Mouse (Mus musculus) heart, embryonic 16.5 days (tissue): ENCODE data around the gene Smg9. TPM values are rescaled to one million over a fixed set of nuclear protein-coding genes. Genes with fewer than 3 reads are reported as not detected.
"Not testable (repeated sequence)": the region's sequence is repeated elsewhere in the genome, so short reads cannot be mapped to it uniquely, and the experiment has no call there.

Experiments used
- ATAC-seq: fragments of 200-750 bp; cut with Nextera tagmentation; replicated peaks from 2 replicates; pipeline ENCODE4 v1.8.0; 2017; ENCODE audit warnings: moderate number of reproducible peaks; ENCODE audit not compliant: insufficient read depth, low FRiP score; ENCODE audit errors: extremely low read depth
- H3K27ac ChIP-seq: fragments of 300-500 bp; sonication (generic); 2 replicates; pipeline ENCODE4 v1.5.1; 2014; ENCODE audit warnings: mild to moderate bottlenecking, low read length, control low read depth, moderate library complexity
- H3K27me3 ChIP-seq: fragments of 300-500 bp; sonication (generic); 2 replicates; pipeline ENCODE4 v1.6.1; 2014; ENCODE audit warnings: low read length, mixed read lengths; ENCODE audit not compliant: control insufficient read depth, insufficient read depth
- H3K36me3 ChIP-seq: fragments of 300-500 bp; sonication (generic); 2 replicates; pipeline ENCODE4 v1.6.1; 2014; ENCODE audit not compliant: control insufficient read depth, insufficient read depth
- H3K4me1 ChIP-seq: fragments of 300-500 bp; sonication (generic); 2 replicates; pipeline ENCODE4 v1.6.1; 2014; ENCODE audit warnings: low read length, mixed read lengths; ENCODE audit not compliant: control insufficient read depth, insufficient read depth
- H3K4me2 ChIP-seq: fragments of 300-500 bp; sonication (generic); 2 replicates; pipeline ENCODE4 v1.6.1; 2014; ENCODE audit warnings: low read depth, mild to moderate bottlenecking, control low read depth, low read length
- H3K4me3 ChIP-seq: fragments of 300-500 bp; sonication (generic); 2 replicates; pipeline ENCODE4 v1.5.1; 2014; ENCODE audit warnings: mild to moderate bottlenecking, control low read depth, low read length
- H3K9ac ChIP-seq: fragments of 300-500 bp; sonication (generic); 2 replicates; pipeline ENCODE4 v1.6.1; 2014; ENCODE audit warnings: low read length, control low read depth
- H3K9me3 ChIP-seq: fragments of 300-500 bp; sonication (generic); replicated peaks from 2 replicates; pipeline ENCODE4 v1.6.1; 2016; ENCODE audit warnings: low read length; ENCODE audit not compliant: control insufficient read depth
- WGBS: fragments of 180-500 bp; shearing (Covaris S2); extraction: QIAGEN DNeasy Blood & Tissue Kit; methylation state at CpG from one replicate; pipeline ENCODE4 v1.1.7; 2014; 5-methylcytosine and 5-hydroxymethylcytosine counted together
- polyA plus RNA-seq: library from polyadenylated mRNA; unstranded; fragments of >200 nt; fragmentation: Nextera tagmentation; extraction: Ambion mirVana; gene quantifications from 2 replicates; pipeline ENCODE4 v1.2.1, GENCODE M21; 2015

The Smg9 gene
- polyA plus RNA-seq, 1 experiment from 2014 or later = 20.5 TPM

- Histone ChIP-seq H3K4me3 (no peak overlapping the region), H3K9ac (no peak overlapping the region), H3K4me2 (no peak overlapping the region), H3K9me3 (no peaks in the 10 kb centered on the region), H3K27me3 (no peaks in the 10 kb centered on the region), H3K27ac (no peak overlapping the region), H3K36me3 (peaks cover 10% of the 10 kb centered on the region; the same call in 1 of the 2 replicates), H3K4me1 (no peaks in the 10 kb centered on the region; the same call in 1 of the 2 replicates)
- WGBS = 93% methylated on average over 8 of the region's 8 CpGs
- no peak for ATAC-seq
Measured at GRCm38 (mm10) chr7:24398364-24398913, 980 bp upstream of the Smg9 start.

GRCm38 (mm10) chr7:24400082-24400452 lies 648 bp downstream of the Smg9 start:
- peaks cover 13% of the 10 kb centered on the region; the same call in 1 of the 2 replicates for H3K36me3 ChIP-seq
- no peaks in the 10 kb centered on the region; the same call in 1 of the 2 replicates for H3K4me1 ChIP-seq
- peak overlapping the region; percentile 67 for H3K4me3 ChIP-seq
- peak overlapping the region; percentile 78 for H3K9ac ChIP-seq
- 14% methylated on average over 3 of the region's 3 CpGs for WGBS
- peak overlapping the region; percentile 97 for H3K27ac ChIP-seq
- H3K27me3 ChIP-seq = no peaks in the 10 kb centered on the region
- no peaks in the 10 kb centered on the region for H3K9me3 ChIP-seq
- H3K4me2 ChIP-seq = peak overlapping the region; percentile 64
- no peak for ATAC-seq

DNA sequence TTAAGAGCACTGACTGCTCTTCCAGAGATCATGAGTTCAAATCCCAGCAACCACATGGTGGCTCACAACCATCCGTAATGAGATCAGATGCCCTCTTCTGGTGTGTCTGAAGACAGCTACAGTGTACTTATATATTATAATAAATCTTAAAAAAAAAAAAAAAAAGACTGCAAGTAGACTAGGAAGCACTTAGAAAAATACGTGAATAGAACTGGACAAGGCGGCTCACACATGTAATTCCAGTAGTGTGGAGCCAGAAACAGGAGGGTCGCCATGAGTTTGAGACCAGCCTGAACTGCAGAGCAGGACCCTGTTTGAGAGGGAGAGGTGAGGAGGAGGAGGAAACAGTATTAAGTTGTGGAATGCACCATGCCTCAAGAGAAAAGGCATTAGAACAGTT lies 1.1 kb downstream of the Smg9 start:
- Histone ChIP-seq H3K36me3 (peaks cover 14% of the 10 kb centered on the region; the same call in 1 of the 2 replicates), H3K4me2 (peak overlapping the region; percentile 64), H3K4me3 (peak overlapping the region; percentile 67)
- H3K9ac ChIP-seq, H3K9me3 ChIP-seq, H3K4me1 ChIP-seq, H3K27ac ChIP-seq, H3K27me3 ChIP-seq, ATAC-seq: not testable (repeated sequence)
- WGBS = 85% methylated on average over 4 of the region's 4 CpGs

- ATAC-seq = no peak
- 94% methylated on average over 9 of the region's 9 CpGs for WGBS
- H3K27me3 ChIP-seq = no peaks in the 10 kb centered on the region
- peaks cover 2% of the 10 kb centered on the region for H3K4me1 ChIP-seq
- no peak overlapping the region for H3K27ac ChIP-seq
- H3K4me3 ChIP-seq = no peak overlapping the region
- H3K4me2 ChIP-seq = no peak overlapping the region
- peaks cover 19% of the 10 kb centered on the region for H3K36me3 ChIP-seq
- no peak overlapping the region for H3K9ac ChIP-seq
- H3K9me3 ChIP-seq = no peaks in the 10 kb centered on the region
Measured at GRCm38 (mm10) chr7:24402851-24403250, 3.4 kb downstream of the Smg9 start.

DNA sequence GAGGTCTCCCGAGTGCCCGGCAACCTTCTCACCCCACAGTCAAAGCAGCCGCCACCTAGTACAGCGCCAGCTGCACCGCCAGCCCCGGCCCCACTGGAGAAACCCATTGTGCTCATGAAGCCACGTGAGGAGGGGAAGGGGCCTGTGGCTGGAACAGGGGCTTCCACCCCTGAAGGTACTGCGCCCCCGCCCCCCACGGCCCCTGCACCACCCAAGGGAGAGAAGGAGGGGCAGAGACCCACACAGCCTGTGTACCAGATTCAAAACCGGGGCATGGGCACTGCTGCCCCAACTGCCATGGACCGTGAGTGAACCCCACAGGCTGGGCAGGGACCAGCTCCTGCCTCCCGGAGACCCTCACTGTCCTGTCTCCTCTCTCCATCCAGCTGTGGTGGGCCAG lies 6.2 kb downstream of the Smg9 start:
- H3K27me3 ChIP-seq = no peaks in the 10 kb centered on the region
- peaks cover 2% of the 10 kb centered on the region; the same call in 1 of the 2 replicates for H3K4me1 ChIP-seq
- H3K4me2 ChIP-seq = no peak overlapping the region
- H3K27ac ChIP-seq = no peak overlapping the region
- H3K9me3 ChIP-seq = no peaks in the 10 kb centered on the region
- WGBS = 95% methylated on average over 13 of the region's 13 CpGs
- 0 out of 2 replicates have a peak, but pooled peaks have one; percentile 4 for ATAC-seq
- no peak overlapping the region for H3K4me3 ChIP-seq
- H3K36me3 ChIP-seq = peaks cover 19% of the 10 kb centered on the region
- H3K9ac ChIP-seq = no peak overlapping the region

DNA sequence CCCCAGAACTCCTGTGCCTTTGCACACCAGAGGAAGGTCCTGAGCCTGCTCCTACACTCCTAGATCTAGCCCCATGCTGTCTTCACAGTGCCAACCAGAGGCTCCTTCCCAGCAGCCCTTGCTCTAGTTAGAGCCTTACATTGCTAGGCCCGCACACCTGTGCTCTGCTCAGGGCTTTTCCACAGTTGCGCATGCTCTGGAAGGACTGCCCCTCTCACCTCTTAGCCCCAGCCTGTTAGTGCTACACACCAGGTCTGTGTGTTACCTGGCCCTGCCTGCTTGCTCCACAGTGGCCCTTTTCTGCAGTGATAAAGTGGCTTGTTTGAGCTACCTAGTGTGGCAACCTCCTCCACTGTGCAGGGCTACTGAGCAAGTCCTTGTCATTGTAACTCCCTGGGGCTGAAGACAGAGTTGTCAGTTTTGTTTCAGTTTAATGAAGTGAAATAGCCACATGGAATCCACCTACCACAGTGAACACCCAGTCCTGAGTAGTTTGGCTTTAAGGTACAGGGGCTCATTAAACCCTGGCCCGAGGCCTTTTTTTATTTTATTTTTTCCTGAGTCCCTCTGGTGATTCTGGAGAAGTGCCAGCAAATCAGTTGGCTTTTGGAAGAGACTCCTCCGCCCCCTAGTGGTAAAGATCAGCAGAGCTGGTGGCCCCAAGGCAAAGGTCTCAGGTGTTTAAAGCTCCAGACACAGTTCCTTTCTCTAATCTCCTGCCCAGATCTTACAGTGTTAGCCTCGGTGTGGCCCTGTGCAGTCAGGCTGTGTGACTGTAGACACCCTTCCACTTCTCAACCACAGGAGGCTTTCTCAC lies 7.3 kb downstream of the Smg9 start:
- no peak overlapping the region for H3K4me3 ChIP-seq
- H3K4me1 ChIP-seq = peaks cover 2% of the 10 kb centered on the region; the same call in 1 of the 2 replicates
- H3K9me3 ChIP-seq = no peaks in the 10 kb centered on the region
- no peak overlapping the region for H3K4me2 ChIP-seq
- 40% methylated on average over 5 of the region's 5 CpGs for WGBS
- H3K36me3 ChIP-seq = peaks cover 19% of the 10 kb centered on the region
- H3K9ac ChIP-seq = no peak overlapping the region
- no peaks in the 10 kb centered on the region for H3K27me3 ChIP-seq
- ATAC-seq = peak; percentile 53; the same call in 1 of the 2 replicates
- H3K27ac ChIP-seq = no peak overlapping the region

- Histone ChIP-seq H3K4me3 (no peak overlapping the region), H3K36me3 (peaks cover 12% of the 10 kb centered on the region; the same call in 1 of the 2 replicates), H3K9ac (no peak overlapping the region), H3K27me3 (no peaks in the 10 kb centered on the region), H3K27ac (no peak overlapping the region), H3K9me3 (no peaks in the 10 kb centered on the region), H3K4me1 (peaks cover 2% of the 10 kb centered on the region; the same call in 1 of the 2 replicates), H3K4me2 (no peak overlapping the region)
- WGBS = 87% methylated on average over 9 of the region's 9 CpGs
- ATAC-seq = no peak
Measured at GRCm38 (mm10) chr7:24408186-24408585, 8.8 kb downstream of the Smg9 start.

- H3K4me2 ChIP-seq = no peak overlapping the region
- peaks cover 6% of the 10 kb centered on the region; the same call in 1 of the 2 replicates for H3K36me3 ChIP-seq
- H3K4me1 ChIP-seq = peaks cover 9% of the 10 kb centered on the region
- H3K9me3 ChIP-seq = no peaks in the 10 kb centered on the region
- H3K27ac ChIP-seq = no peak overlapping the region
- no peak overlapping the region for H3K9ac ChIP-seq
- H3K4me3 ChIP-seq = no peak overlapping the region
- no peak for ATAC-seq
- 91% methylated on average over 6 of the region's 6 CpGs for WGBS
- H3K27me3 ChIP-seq = no peaks in the 10 kb centered on the region
Measured at GRCm38 (mm10) chr7:24410123-24410522, 10.7 kb downstream of the Smg9 start.

- H3K9ac ChIP-seq = no peak overlapping the region
- 66% methylated on average over 3 of the region's 3 CpGs for WGBS
- H3K4me1 ChIP-seq = peaks cover 16% of the 10 kb centered on the region
- ATAC-seq = no peak
- no peak overlapping the region for H3K4me3 ChIP-seq
- H3K27ac ChIP-seq = no peak overlapping the region
- H3K9me3 ChIP-seq = no peaks in the 10 kb centered on the region
- H3K4me2 ChIP-seq = no peak overlapping the region
- no peaks in the 10 kb centered on the region for H3K27me3 ChIP-seq
- H3K36me3 ChIP-seq = peaks cover 6% of the 10 kb centered on the region; the same call in 1 of the 2 replicates
Measured at GRCm38 (mm10) chr7:24410831-24411230, 11.4 kb downstream of the Smg9 start.
